Mouse (Mus musculus) ES-E14 (cell line): ENCODE results near the gene Fxn. TPM values are rescaled to one million over a fixed set of nuclear protein-coding genes. Genes with fewer than 3 reads are reported as not detected.

Source experiments
- DNase-seq: peaks from one replicate; pipeline ENCODE4 v3.0.0-alpha.2; 2013; ENCODE audit warnings: low read depth, low spot score
- H3K27ac ChIP-seq: 2 replicates; pipeline ENCODE4 v1.5.1; 2012; ENCODE audit warnings: low read depth, mild to moderate bottlenecking, low read length, moderate library complexity, mixed read lengths; ENCODE audit not compliant: poor library complexity, insufficient read depth, severe bottlenecking
- H3K36me3 ChIP-seq: 2 replicates; pipeline ENCODE4 v1.6.1; 2012; ENCODE audit warnings: mild to moderate bottlenecking, low read length, moderate library complexity, mixed read lengths; ENCODE audit not compliant: control insufficient read depth, poor library complexity, insufficient read depth, severe bottlenecking
- H3K4me1 ChIP-seq, 2 experiments: fragments of 150-350 bp in 1 of 2; sonication (generic) in 1 of 2; 2 replicates each; pipeline ENCODE4 v1.6.1; 2012; ENCODE audit warnings: low read length in 2 of 2, mild to moderate bottlenecking in 1 of 2, mixed read lengths in 1 of 2; ENCODE audit not compliant: control insufficient read depth in 2 of 2, insufficient read depth in 2 of 2, poor library complexity in 1 of 2
- H3K4me3 ChIP-seq, 2 experiments: fragments of 150-350 bp in 1 of 2; sonication (generic) in 1 of 2; 2 replicates each; pipeline ENCODE4 v1.5.1; 2012; ENCODE audit warnings: low read length in 2 of 2, low read depth in 1 of 2, mild to moderate bottlenecking in 1 of 2, mixed read lengths in 1 of 2; ENCODE audit not compliant: insufficient read depth in 1 of 2, poor library complexity in 1 of 2, severe bottlenecking in 1 of 2
- H3K9ac ChIP-seq: 2 replicates; pipeline ENCODE4 v1.6.1; 2012; ENCODE audit warnings: low read depth, mild to moderate bottlenecking, low read length, mixed read lengths; ENCODE audit not compliant: poor library complexity, insufficient read depth, severe bottlenecking
- H3K9me3 ChIP-seq: fragments of 150-350 bp; sonication (generic); 2 replicates; pipeline ENCODE4 v1.6.1; 2012; ENCODE audit warnings: low read depth, mild to moderate bottlenecking, low read length; ENCODE audit not compliant: control insufficient read depth, insufficient read depth
- CHD2 ChIP-seq: IDR thresholded peaks from 2 replicates; pipeline ENCODE4 v1.6.1; 2014; ENCODE audit warnings: mild to moderate bottlenecking, low read depth, low read length, inconsistent platforms
- HCFC1 ChIP-seq: IDR thresholded peaks from 2 replicates; pipeline ENCODE4 v1.6.1; 2012; ENCODE audit warnings: low read length, inconsistent platforms, borderline replicate concordance; ENCODE audit not compliant: insufficient read depth
- MAFK ChIP-seq: IDR thresholded peaks from 2 replicates; pipeline ENCODE4 v1.6.1; 2014; ENCODE audit warnings: mild to moderate bottlenecking, low read depth, low read length, inconsistent platforms; ENCODE audit not compliant: insufficient read depth
- ZC3H11A ChIP-seq: IDR thresholded peaks from 2 replicates; pipeline ENCODE4 v1.6.1; 2012; ENCODE audit warnings: low read depth, mild to moderate bottlenecking, inconsistent platforms, low read length, borderline replicate concordance
- ZNF384 ChIP-seq: IDR thresholded peaks from 2 replicates; pipeline ENCODE4 v1.6.1; 2012; ENCODE audit warnings: low read depth, low read length, inconsistent platforms
- in situ Hi-C, 2 experiments: fragments of 600-800 bp; cut with MboI; formaldehyde crosslinking; loops; one replicate each; pipeline ENCODE4 v1.15.1; 2025; ENCODE audit warnings: low sequenced_read_pairs in 2 of 2, inconsistent platforms in 1 of 2; ENCODE audit not compliant: unreplicated experiment in 2 of 2
- total RNA-seq: library from RNA; depleted of rRNA; stranded (reverse); fragments of 300-350 nt; gene quantifications from 2 replicates; pipeline ENCODE4 v1.2.3, GENCODE M21; 2012

Fxn gene
- total RNA-seq, 1 experiment = 16.4 TPM

GRCm38 (mm10) chr19:24284187-24284586 is 3.8 kb upstream of the Fxn start:
- Histone ChIP-seq H3K9me3 (no peaks in the 10 kb centered on the region), H3K27ac (no peak overlapping the region), H3K4me1 (peaks cover 0 to 2% of the 10 kb centered on the region in 2 experiments; a peak in 1 of 4 replicates), H3K36me3 (no peaks in the 10 kb centered on the region), H3K9ac (no peak overlapping the region), H3K4me3 (no peak overlapping the region)
- in situ Hi-C loops = no loop called here
- peak; percentile 66 for DNase-seq
- TF ChIP-seq ZNF384 = no peak
- TF ChIP-seq HCFC1 = no peak
- TF ChIP-seq ZC3H11A = 0 out of 2 replicates have a peak, but pooled peaks have one; percentile 2
- no peak for TF ChIP-seq MAFK

- in situ Hi-C loops = no loop called here
- no peaks in the 10 kb centered on the region for H3K9me3 ChIP-seq
- H3K4me3 ChIP-seq = peak overlapping the region in 1 of 2 experiments; percentile 89; a peak in 2 of 4 replicates
- DNase-seq = no peak
- TF ChIP-seq ZC3H11A = no peak
- TF ChIP-seq MAFK = no peak
- TF ChIP-seq CHD2 = no peak
- H3K9ac ChIP-seq = no peak overlapping the region
- peaks cover 0 to 9% of the 10 kb centered on the region in 2 experiments; a peak in 1 of 4 replicates for H3K4me1 ChIP-seq
- peaks cover 2% of the 10 kb centered on the region; the same call in 1 of the 2 replicates for H3K36me3 ChIP-seq
- no peak overlapping the region; the same call in 1 of the 2 replicates for H3K27ac ChIP-seq
These were observed 1.0 kb upstream of the Fxn start for GRCm38 (mm10) chr19:24281288-24281980.

DNA sequence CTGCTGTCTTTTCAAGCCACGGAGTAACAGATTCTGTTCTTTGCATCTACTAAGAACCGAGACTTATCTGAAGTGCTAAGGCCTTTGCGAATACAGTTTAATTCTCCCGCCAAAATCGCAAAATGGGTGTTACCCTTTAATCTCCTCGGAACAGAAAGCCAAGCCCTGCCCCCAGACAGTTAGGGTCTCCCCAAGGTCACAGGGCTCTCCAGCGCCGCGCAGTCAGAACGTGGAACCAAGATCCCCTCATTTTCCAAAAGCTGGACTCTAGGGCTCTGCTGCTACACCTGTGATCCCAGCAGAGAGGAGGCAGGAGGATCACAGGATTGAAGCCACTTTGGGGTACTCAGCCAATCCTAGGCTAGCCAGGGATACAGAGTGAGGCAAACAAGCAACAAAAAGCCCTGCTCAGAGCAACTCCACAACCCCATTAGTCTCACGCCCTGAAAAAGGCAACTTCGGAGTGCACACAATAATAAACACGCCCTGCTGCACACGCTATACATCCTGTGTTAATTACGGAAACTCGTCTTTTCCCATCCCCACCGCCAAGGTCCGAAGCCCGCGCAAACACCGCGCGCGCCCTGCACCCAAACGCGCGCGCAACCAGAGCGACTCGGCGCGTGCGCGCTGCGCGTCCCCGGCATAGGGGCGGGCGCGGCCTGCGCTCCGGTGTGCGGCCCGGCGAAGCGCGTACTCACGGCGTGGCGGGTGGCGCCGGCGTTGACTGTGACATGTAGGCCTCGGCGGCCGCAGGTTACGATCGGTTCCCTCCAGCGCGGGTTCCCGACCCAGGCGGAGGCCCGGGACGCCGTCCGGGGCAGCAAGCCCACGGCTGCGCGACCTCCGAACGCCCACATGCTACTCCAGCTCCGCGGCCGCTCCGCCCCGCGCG is 452 bp downstream of the Fxn start:
- peak overlapping the region; percentile 93 for H3K27ac ChIP-seq
- peaks cover 0 to 9% of the 10 kb centered on the region in 2 experiments; a peak in 1 of 4 replicates for H3K4me1 ChIP-seq
- peak; percentile 61 for DNase-seq
- peak overlapping the region; percentile 89 to 94 for H3K4me3 ChIP-seq
- H3K9ac ChIP-seq = peak overlapping the region; percentile 98
- TF ChIP-seq ZC3H11A (no peak), CHD2 (no peak), MAFK (no peak), HCFC1 (no peak), ZNF384 (no peak)
- in situ Hi-C loops = no loop called here
- peaks cover 3% of the 10 kb centered on the region; the same call in 1 of the 2 replicates for H3K36me3 ChIP-seq
- H3K9me3 ChIP-seq = no peaks in the 10 kb centered on the region

DNA sequence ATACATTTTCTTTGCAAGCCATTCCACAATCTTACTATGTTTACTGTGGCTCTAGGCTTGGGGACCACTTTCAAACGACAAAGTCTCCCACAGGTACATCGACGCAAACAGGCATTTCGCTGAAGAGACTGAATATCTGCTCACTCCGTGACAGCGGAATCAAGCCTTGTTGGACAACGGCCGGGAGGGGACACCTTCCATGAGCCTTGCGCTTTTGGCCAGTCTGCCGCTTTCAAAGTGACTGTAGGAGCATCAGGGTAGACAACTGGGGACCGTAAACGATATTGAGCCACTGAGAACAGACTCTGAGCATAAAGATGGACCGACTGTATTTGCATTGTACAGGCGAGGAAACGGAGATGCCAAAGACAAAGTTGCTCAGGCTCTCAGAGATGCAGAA is 1.5 kb downstream of the Fxn start:
- DNase-seq = no peak
- Histone ChIP-seq H3K36me3 (peaks cover 3% of the 10 kb centered on the region; the same call in 1 of the 2 replicates), H3K27ac (no peak overlapping the region), H3K9me3 (no peaks in the 10 kb centered on the region), H3K4me1 (peaks cover 0 to 7% of the 10 kb centered on the region in 2 experiments; a peak in 1 of 4 replicates), H3K9ac (no peak overlapping the region), H3K4me3 (peak overlapping the region in 1 of 2 experiments; percentile 89; a peak in 2 of 4 replicates)
- in situ Hi-C loops = no loop called here
- TF ChIP-seq CHD2 (no peak), MAFK (no peak), HCFC1 (no peak), ZC3H11A (no peak), ZNF384 (no peak)
